Mouse (Mus musculus): ENCODE measurements around the gene Aff3. TPM values are rescaled to one million over a fixed set of nuclear protein-coding genes. Genes with fewer than 3 reads are reported as not detected.

Gene Aff3
- polyA plus RNA-seq, 1 experiment: 2.2 TPM

DNA sequence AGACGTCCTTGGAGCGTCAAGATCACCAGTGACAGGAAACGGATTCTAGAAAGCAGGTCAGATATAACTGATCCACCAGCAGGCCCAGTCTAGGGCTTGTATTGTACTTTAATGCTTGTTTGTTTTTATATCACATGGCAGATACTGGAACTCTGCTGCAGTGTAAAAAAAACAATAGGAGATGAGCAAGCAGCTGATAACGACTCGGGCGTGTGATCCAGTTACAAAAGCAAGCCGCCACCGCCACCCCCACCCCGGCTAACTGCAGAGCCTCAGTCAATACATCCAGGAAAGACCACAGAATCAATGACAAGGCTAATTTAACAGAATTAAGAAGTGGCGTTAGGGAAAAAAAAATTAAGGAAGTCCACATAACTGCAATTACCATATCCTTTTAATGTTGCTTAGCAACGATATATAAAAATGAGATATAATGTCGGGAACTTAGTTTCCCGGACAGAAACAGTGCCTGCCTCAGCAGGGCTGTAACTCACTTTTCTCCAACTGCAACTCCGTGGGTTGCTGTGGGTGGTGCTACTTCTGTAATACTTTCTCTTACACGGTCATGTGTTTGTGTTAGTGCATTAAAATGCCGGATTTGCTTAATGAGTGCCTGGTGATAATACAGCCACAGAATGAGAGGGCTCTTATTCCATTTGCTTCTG, 280.2 kb downstream of the Aff3 start:
- 36% methylated on average over 16 of the region's 16 CpGs for WGBS
- no peak for DNase-seq
- no peak for TF ChIP-seq POLR2A (IDR thresholded peaks at IDR 0.05; ENCODE audit: low read depth, low read length)
- no peak for TF ChIP-seq CTCF (conservative IDR thresholded peaks at IDR 0.05; ENCODE audit: insufficient read depth, insufficient read length, low read depth, low read length)
- no peaks in the 10 kb centered on the region for H3K27me3 ChIP-seq (replicated peaks; ENCODE audit: control insufficient read depth, insufficient read depth, low read length)
- no peaks in the 10 kb centered on the region for H3K4me1 ChIP-seq (ENCODE audit: control insufficient read depth, insufficient read depth, low read length)
- no peak overlapping the region for H3K4me3 ChIP-seq (ENCODE audit: insufficient read depth, low read depth, low read length)
- H3K36me3 ChIP-seq (ENCODE audit: control insufficient read depth, insufficient read depth, low read length): no peaks in the 10 kb centered on the region
- no peak overlapping the region for H3K27ac ChIP-seq (ENCODE audit: insufficient read depth, low read depth, low read length)

- 74% methylated on average over 7 of the region's 7 CpGs for WGBS
- H3K27ac ChIP-seq (ENCODE audit: insufficient read depth, low read depth, low read length): no peak overlapping the region
- no peaks in the 10 kb centered on the region for H3K27me3 ChIP-seq (replicated peaks; ENCODE audit: control insufficient read depth, insufficient read depth, low read length)
Observed at GRCm38 (mm10) chr1:38384010-38384409, 280.7 kb downstream of the Aff3 start.

GRCm38 (mm10) chr1:38382683-38383082, 282.1 kb downstream of the Aff3 start:
- H3K4me3 ChIP-seq (ENCODE audit: insufficient read depth, low read depth, low read length): no peak overlapping the region
- 89% methylated on average over 4 of the region's 4 CpGs for WGBS
- DNase-seq: no peak
- H3K27ac ChIP-seq (ENCODE audit: insufficient read depth, low read depth, low read length): no peak overlapping the region
- TF ChIP-seq CTCF (conservative IDR thresholded peaks at IDR 0.05; ENCODE audit: insufficient read depth, insufficient read length, low read depth, low read length) (no peak), POLR2A (IDR thresholded peaks at IDR 0.05; ENCODE audit: low read depth, low read length) (no peak)
- no peaks in the 10 kb centered on the region for H3K27me3 ChIP-seq (replicated peaks; ENCODE audit: control insufficient read depth, insufficient read depth, low read length)
- no peaks in the 10 kb centered on the region for H3K4me1 ChIP-seq (ENCODE audit: control insufficient read depth, insufficient read depth, low read length)
- no peaks in the 10 kb centered on the region for H3K36me3 ChIP-seq (ENCODE audit: control insufficient read depth, insufficient read depth, low read length)

More at GRCm38 (mm10) chr1:38384010-38384409, 280.7 kb downstream of the Aff3 start:
- no peak for DNase-seq
- Histone ChIP-seq H3K36me3 (ENCODE audit: control insufficient read depth, insufficient read depth, low read length) (no peaks in the 10 kb centered on the region), H3K4me1 (ENCODE audit: control insufficient read depth, insufficient read depth, low read length) (no peaks in the 10 kb centered on the region), H3K4me3 (ENCODE audit: insufficient read depth, low read depth, low read length) (no peak overlapping the region)
- TF ChIP-seq CTCF (conservative IDR thresholded peaks at IDR 0.05; ENCODE audit: insufficient read depth, insufficient read length, low read depth, low read length): no peak

DNA sequence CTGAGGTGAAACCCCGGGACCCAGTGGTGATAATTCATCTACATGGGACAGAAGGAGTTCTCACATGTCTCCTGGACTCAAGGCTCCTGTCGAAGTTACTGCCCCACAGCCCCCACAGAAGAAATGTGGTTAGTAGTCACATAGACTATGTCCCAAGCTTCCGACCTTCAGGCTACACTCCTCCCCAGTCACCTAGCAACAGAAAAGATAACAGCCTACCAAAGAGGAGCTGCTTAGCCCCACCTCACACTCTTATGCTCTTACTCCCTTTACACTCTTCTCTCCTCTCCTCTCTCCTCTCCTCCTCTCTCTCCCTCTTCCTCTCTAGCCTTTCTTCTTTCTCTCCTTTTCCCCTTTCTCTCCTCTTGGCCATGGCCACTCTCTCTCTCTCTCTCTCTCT, 286.8 kb downstream of the Aff3 start:
- TF ChIP-seq POLR2A (IDR thresholded peaks at IDR 0.05; ENCODE audit: low read depth, low read length): no peak
- TF ChIP-seq CTCF (conservative IDR thresholded peaks at IDR 0.05; ENCODE audit: insufficient read depth, insufficient read length, low read depth, low read length): no peak
- DNase-seq: no peak
- H3K36me3 ChIP-seq (ENCODE audit: control insufficient read depth, insufficient read depth, low read length): no peaks in the 10 kb centered on the region
- H3K27ac ChIP-seq (ENCODE audit: insufficient read depth, low read depth, low read length): no peak overlapping the region
- H3K4me3 ChIP-seq (ENCODE audit: insufficient read depth, low read depth, low read length): no peak overlapping the region
- H3K4me1 ChIP-seq (ENCODE audit: control insufficient read depth, insufficient read depth, low read length): no peaks in the 10 kb centered on the region
- WGBS: 63% methylated on average over 3 of the region's 3 CpGs
- no peaks in the 10 kb centered on the region for H3K27me3 ChIP-seq (replicated peaks; ENCODE audit: control insufficient read depth, insufficient read depth, low read length)

GRCm38 (mm10) chr1:38369166-38369565, 295.6 kb downstream of the Aff3 start:
- TF ChIP-seq POLR2A (IDR thresholded peaks at IDR 0.05; ENCODE audit: low read depth, low read length) (no peak), CTCF (conservative IDR thresholded peaks at IDR 0.05; ENCODE audit: insufficient read depth, insufficient read length, low read depth, low read length) (no peak)
- Histone ChIP-seq H3K4me1 (ENCODE audit: control insufficient read depth, insufficient read depth, low read length) (no peaks in the 10 kb centered on the region), H3K27me3 (replicated peaks; ENCODE audit: control insufficient read depth, insufficient read depth, low read length) (no peaks in the 10 kb centered on the region), H3K36me3 (ENCODE audit: control insufficient read depth, insufficient read depth, low read length) (no peaks in the 10 kb centered on the region), H3K27ac (ENCODE audit: insufficient read depth, low read depth, low read length) (no peak overlapping the region), H3K4me3 (ENCODE audit: insufficient read depth, low read depth, low read length) (no peak overlapping the region)
- 53% methylated on average over 8 of the region's 8 CpGs for WGBS
- no peak for DNase-seq

DNA sequence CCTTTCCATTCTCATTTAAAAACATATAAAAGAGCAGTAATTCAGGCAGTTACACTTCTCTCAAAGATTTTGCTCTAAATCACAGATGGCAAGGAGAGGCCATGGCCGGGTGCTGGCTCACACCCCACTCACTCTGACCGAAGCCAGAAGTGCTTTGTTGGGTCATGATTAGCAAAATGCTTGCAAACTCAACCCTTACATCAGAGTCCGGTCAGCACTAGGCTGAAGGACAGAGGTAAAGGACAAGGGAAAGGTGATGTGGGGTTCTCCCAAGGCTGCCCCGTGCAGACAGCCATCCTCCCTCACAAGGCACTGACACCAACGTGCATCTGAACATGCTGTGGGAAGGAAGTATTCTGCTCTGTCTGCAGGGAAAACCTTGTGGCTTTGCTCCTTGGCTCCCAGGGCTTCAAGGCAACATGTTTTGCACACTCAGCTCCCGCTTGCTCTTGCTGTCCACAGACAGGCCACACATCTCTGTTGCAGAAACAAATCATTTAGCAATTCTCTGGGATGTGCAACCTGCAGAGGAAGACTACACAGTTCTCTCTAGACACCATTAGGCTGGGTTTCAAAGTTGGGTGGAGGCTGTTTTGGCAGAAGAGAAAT, 296.6 kb downstream of the Aff3 start:
- Histone ChIP-seq H3K36me3 (ENCODE audit: control insufficient read depth, insufficient read depth, low read length) (no peaks in the 10 kb centered on the region), H3K27me3 (replicated peaks; ENCODE audit: control insufficient read depth, insufficient read depth, low read length) (no peaks in the 10 kb centered on the region), H3K4me1 (ENCODE audit: control insufficient read depth, insufficient read depth, low read length) (no peaks in the 10 kb centered on the region), H3K27ac (ENCODE audit: insufficient read depth, low read depth, low read length) (no peak overlapping the region), H3K4me3 (ENCODE audit: insufficient read depth, low read depth, low read length) (no peak overlapping the region)
- 60% methylated on average over 6 of the region's 6 CpGs for WGBS
- DNase-seq: no peak
- TF ChIP-seq CTCF (conservative IDR thresholded peaks at IDR 0.05; ENCODE audit: insufficient read depth, insufficient read length, low read depth, low read length): no peak
- TF ChIP-seq POLR2A (IDR thresholded peaks at IDR 0.05; ENCODE audit: low read depth, low read length): no peak

GRCm38 (mm10) chr1:38367404-38368080, 297.2 kb downstream of the Aff3 start:
- Histone ChIP-seq H3K27me3 (replicated peaks; ENCODE audit: control insufficient read depth, insufficient read depth, low read length) (no peaks in the 10 kb centered on the region), H3K36me3 (ENCODE audit: control insufficient read depth, insufficient read depth, low read length) (no peaks in the 10 kb centered on the region), H3K4me3 (ENCODE audit: insufficient read depth, low read depth, low read length) (no peak overlapping the region), H3K4me1 (ENCODE audit: control insufficient read depth, insufficient read depth, low read length) (no peaks in the 10 kb centered on the region), H3K27ac (ENCODE audit: insufficient read depth, low read depth, low read length) (no peak overlapping the region)
- WGBS: 93% methylated on average over 14 of the region's 14 CpGs
- TF ChIP-seq POLR2A (IDR thresholded peaks at IDR 0.05; ENCODE audit: low read depth, low read length): no peak
- no peak for TF ChIP-seq CTCF (conservative IDR thresholded peaks at IDR 0.05; ENCODE audit: insufficient read depth, insufficient read length, low read depth, low read length)
- no peak for DNase-seq
